ENCODE assay signal across 8 mouse cellular contexts in genomic region chr5:120510982-120511642, GRCm38 (mm10). TPM values are rescaled to one million over a fixed set of nuclear protein-coding genes. Genes with fewer than 3 reads are reported as not detected.
DNase-seq lines count a peak whose midpoint lies in the region; ATAC-seq and TF ChIP-seq lines count a peak whose summit lies in the region.

TSS of gene Slc8b1 (plus strand) at chr5:120511168.

- peak; percentile 85 for ATAC-seq in embryonic facial prominence, embryonic 14.5 days (ENCODE audit: low read depth)
- peak; percentile 85 for ATAC-seq in limb, embryonic 14.5 days (ENCODE audit: low FRiP score, low read depth)
- ATAC-seq in midbrain, postnatal 0 days (ENCODE audit: low FRiP score), result peak; percentile 76; the same call in 1 of the 2 replicates

- WGBS in embryonic facial prominence, embryonic 14.5 days, result under 1% methylated on average over 27 of the region's 36 CpGs
- WGBS in limb, embryonic 14.5 days, result under 1% methylated on average over 31 of the region's 36 CpGs
- under 1% methylated on average over 34 of the region's 36 CpGs for whole genome bisulfite sequencing in midbrain, postnatal 0 days

- no peak within 1 kb of the TSS for H3K27ac ChIP-seq in embryonic facial prominence, embryonic 14.5 days (replicated peaks; ENCODE audit: low read depth, low read length)
- no peak within 1 kb of the TSS for H3K27ac ChIP-seq in limb, embryonic 14.5 days (replicated peaks; ENCODE audit: low read depth, low read length)
- H3K27ac ChIP-seq in midbrain, postnatal 0 days (ENCODE audit: low read depth, low read length), result no peak within 1 kb of the TSS

- H3K4me2 ChIP-seq in embryonic facial prominence, embryonic 14.5 days (ENCODE audit: low read depth, low read length), result peak within 1 kb of the TSS; percentile 73
- H3K4me2 ChIP-seq in limb, embryonic 14.5 days (replicated peaks; ENCODE audit: low read depth, low read length, severe bottlenecking), result peak within 1 kb of the TSS; percentile 58
- peak within 1 kb of the TSS; percentile 67 for H3K4me2 ChIP-seq in midbrain, postnatal 0 days (ENCODE audit: low read depth, low read length, poor library complexity, severe bottlenecking)

- TF ChIP-seq POLR2A in limb, embryonic 14.5 days (IDR thresholded peaks at IDR 0.05; ENCODE audit: borderline replicate concordance, extremely low read depth, insufficient read depth, insufficient read length), result no peak

- no peaks in the 10 kb centered on the region for H3K36me3 ChIP-seq in embryonic facial prominence, embryonic 14.5 days (ENCODE audit: control insufficient read depth, insufficient read depth, low read length)
- H3K36me3 ChIP-seq in limb, embryonic 14.5 days (ENCODE audit: control insufficient read depth, insufficient read depth, low read length), result no peaks in the 10 kb centered on the region
- no peaks in the 10 kb centered on the region for H3K36me3 ChIP-seq in midbrain, postnatal 0 days (ENCODE audit: insufficient read depth, low read length)

- no peaks in the 10 kb centered on the region for H3K9me3 ChIP-seq in embryonic facial prominence, embryonic 14.5 days (ENCODE audit: control insufficient read depth, low read length)
- no peaks in the 10 kb centered on the region for H3K9me3 ChIP-seq in limb, embryonic 14.5 days (ENCODE audit: control insufficient read depth, low read length)
- no peaks in the 10 kb centered on the region for H3K9me3 ChIP-seq in midbrain, postnatal 0 days (ENCODE audit: low read length)

- H3K27me3 ChIP-seq in embryonic facial prominence, embryonic 14.5 days (replicated peaks; ENCODE audit: control insufficient read depth, insufficient read depth, low read length), result 0 out of 2 replicates have a peak, but pooled peaks cover 5% of the 10 kb centered on the region
- no peaks in the 10 kb centered on the region for H3K27me3 ChIP-seq in limb, embryonic 14.5 days (ENCODE audit: control insufficient read depth, insufficient read depth, low read length)
- peaks cover 5% of the 10 kb centered on the region; the same call in 1 of the 2 replicates for H3K27me3 ChIP-seq in midbrain, postnatal 0 days (ENCODE audit: insufficient read depth, low read length)

- peak within 1 kb of the TSS; percentile 62 for H3K9ac ChIP-seq in embryonic facial prominence, embryonic 14.5 days (ENCODE audit: low read depth, low read length)
- peak within 1 kb of the TSS; percentile 46 for H3K9ac ChIP-seq in limb, embryonic 14.5 days (ENCODE audit: low read depth, low read length, severe bottlenecking)
- H3K9ac ChIP-seq in midbrain, postnatal 0 days (replicated peaks; ENCODE audit: low read length, poor library complexity, severe bottlenecking), result 0 out of 2 replicates have a peak within 1 kb of the TSS, but pooled peaks have one; percentile 33

- peaks cover 19% of the 10 kb centered on the region for H3K4me1 ChIP-seq in embryonic facial prominence, embryonic 14.5 days (ENCODE audit: control insufficient read depth, insufficient read depth, low read length)
- H3K4me1 ChIP-seq in limb, embryonic 14.5 days (ENCODE audit: control insufficient read depth, insufficient read depth, low read length), result peaks cover 32% of the 10 kb centered on the region
- H3K4me1 ChIP-seq in midbrain, postnatal 0 days (ENCODE audit: insufficient read depth, low read length), result no peaks in the 10 kb centered on the region

- no peak for TF ChIP-seq CTCF in midbrain, postnatal 0 days (IDR thresholded peaks at IDR 0.05)

- H3K4me3 ChIP-seq in embryonic facial prominence, embryonic 14.5 days (ENCODE audit: low read depth, low read length), result peak within 1 kb of the TSS; percentile 56
- peak within 1 kb of the TSS; percentile 47 for H3K4me3 ChIP-seq in limb, embryonic 14.5 days (replicated peaks; ENCODE audit: low read length)
- peak within 1 kb of the TSS; percentile 42 for H3K4me3 ChIP-seq in midbrain, postnatal 0 days (ENCODE audit: low read depth, low read length)

- DNase-seq in 3134 (ENCODE audit: extremely low read depth, insufficient read length, low spot score), result peak; percentile 93
- DNase-seq in adrenal gland, postnatal 36 days, result peak; percentile 97 to 98
- DNase-seq in embryonic facial prominence, embryonic 14.5 days (ENCODE audit: low spot score), result peak; percentile 94
- DNase-seq in heart, adult 8-10 months (ENCODE audit: low spot score), result peak; percentile 97
- peak; percentile 99 for DNase-seq in kidney, adult 9 months
- peak; percentile 89 for DNase-seq in limb, embryonic 14.5 days (ENCODE audit: low spot score)
- peak; percentile 87 for DNase-seq in midbrain, postnatal 0 days (ENCODE audit: low spot score)
- peak; percentile 94 to 96 for DNase-seq in spleen, postnatal 14 days (ENCODE audit: low spot score in 2 of 2)

RNA-seq across cellular contexts. Expression of gene Slc8b1, which starts in this region (rescaled TPM):
- total RNA-seq in adrenal gland, postnatal 36 days (2021), result 10 to 100 TPM; 29.0 to 45.6 TPM
- 3.5 and 5.7 TPM in 2 replicates for polyA plus RNA-seq in embryonic facial prominence, embryonic 14.5 days (2014; fragmentation: Nextera tagmentation; extraction: Ambion mirVana)
- total RNA-seq in heart, adult 8-10 months (2022), result 10 to 100 TPM in 2 of 4 experiments, 1 to 10 TPM in 2; 8.2 to 12.4 (median 10.0) TPM
- 13.2 and 15.4 TPM in 2 replicates for polyA plus RNA-seq in limb, embryonic 14.5 days (2012; rRNA removed)
- polyA plus RNA-seq in limb, embryonic 14.5 days (2014; fragmentation: Nextera tagmentation; extraction: Ambion mirVana), result 3.7 and 5.6 TPM in 2 replicates
- total RNA-seq in midbrain, postnatal 0 days (2014; rRNA removed), result 1.9 and 2.1 TPM in 2 replicates
- polyA plus RNA-seq in midbrain, postnatal 0 days (2015; fragmentation: Nextera tagmentation; extraction: Ambion mirVana), result 2.5 and 2.7 TPM in 2 replicates
